Mouse (Mus musculus) testis, adult 2 months (tissue): ENCODE measurements around the gene Uts2. TPM values are rescaled to one million over a fixed set of nuclear protein-coding genes. Genes with fewer than 3 reads are reported as not detected.

ENCODE experiments used
- H3K27ac ChIP-seq: fragments of 200-500 bp; 2 replicates; pipeline ENCODE4 v1.5.1; 2012; ENCODE audit warnings: low read depth, low read length; ENCODE audit not compliant: control insufficient read depth, insufficient read depth
- H3K27me3 ChIP-seq: fragments of 200-500 bp; 2 replicates; pipeline ENCODE4 v1.6.1; 2012; ENCODE audit warnings: mild to moderate bottlenecking, low read length, moderate library complexity; ENCODE audit not compliant: control insufficient read depth, insufficient read depth
- H3K36me3 ChIP-seq: fragments of 200-500 bp; 2 replicates; pipeline ENCODE4 v1.6.1; 2012; ENCODE audit warnings: mild to moderate bottlenecking, low read length; ENCODE audit not compliant: control insufficient read depth, insufficient read depth
- H3K4me1 ChIP-seq: fragments of 200-500 bp; 2 replicates; pipeline ENCODE4 v1.6.1; 2012; ENCODE audit warnings: low read length; ENCODE audit not compliant: control insufficient read depth, insufficient read depth
- H3K4me3 ChIP-seq: fragments of 200-500 bp; 2 replicates; pipeline ENCODE4 v1.5.1; 2012; ENCODE audit warnings: low read depth, mild to moderate bottlenecking, low read length, moderate library complexity, mixed read lengths; ENCODE audit not compliant: control insufficient read depth
- CTCF ChIP-seq: fragments of 200-500 bp; IDR thresholded peaks from 2 replicates; pipeline ENCODE4 v1.5.1; 2012; ENCODE audit warnings: low read depth, mild to moderate bottlenecking, inconsistent platforms, low read length, moderate library complexity; ENCODE audit not compliant: control insufficient read depth, insufficient read depth, insufficient replicate concordance
- POLR2A ChIP-seq: fragments of 200-500 bp; IDR thresholded peaks from 2 replicates; pipeline ENCODE4 v1.6.1; 2012; ENCODE audit warnings: low read depth, mild to moderate bottlenecking, inconsistent platforms, low read length, moderate library complexity; ENCODE audit not compliant: control insufficient read depth
- polyA plus RNA-seq: library from polyadenylated mRNA; depleted of rRNA; stranded (reverse); fragments of >200 nt; gene quantifications from 2 replicates; pipeline ENCODE4 v1.2.3, GENCODE M21; 2012; rRNA removed

Gene Uts2
- polyA plus RNA-seq: not detected in 2 replicates

DNA sequence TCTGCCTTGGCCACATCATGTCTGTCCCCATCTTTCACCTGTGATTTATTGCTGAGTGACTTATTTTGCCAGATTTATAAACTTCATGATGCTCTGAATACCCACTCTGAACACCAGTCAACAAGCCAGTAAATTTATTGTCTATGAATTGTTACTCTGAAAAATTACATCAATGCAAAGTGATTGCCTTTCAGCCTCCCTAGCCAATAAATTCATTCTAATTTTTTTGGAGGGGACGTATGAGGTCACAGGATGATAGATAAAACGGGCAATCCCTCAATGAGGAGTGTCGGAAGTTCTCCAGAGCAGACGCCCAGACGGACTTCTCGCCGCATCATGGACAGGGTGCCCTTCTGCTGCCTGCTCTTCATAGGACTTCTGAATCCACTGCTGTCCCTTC is at the start of gene Uts2:
Uts2 (plus strand) TSS at position 301 of the 400 bp plus-strand sequence.
- TF ChIP-seq POLR2A (no peak), CTCF (no peak)
- H3K4me1 ChIP-seq: no peaks in the 10 kb centered on the region
- H3K36me3 ChIP-seq: no peaks in the 10 kb centered on the region
- no peak within 1 kb of the TSS for H3K4me3 ChIP-seq
- no peak within 1 kb of the TSS for H3K27ac ChIP-seq
- no peaks in the 10 kb centered on the region for H3K27me3 ChIP-seq

DNA sequence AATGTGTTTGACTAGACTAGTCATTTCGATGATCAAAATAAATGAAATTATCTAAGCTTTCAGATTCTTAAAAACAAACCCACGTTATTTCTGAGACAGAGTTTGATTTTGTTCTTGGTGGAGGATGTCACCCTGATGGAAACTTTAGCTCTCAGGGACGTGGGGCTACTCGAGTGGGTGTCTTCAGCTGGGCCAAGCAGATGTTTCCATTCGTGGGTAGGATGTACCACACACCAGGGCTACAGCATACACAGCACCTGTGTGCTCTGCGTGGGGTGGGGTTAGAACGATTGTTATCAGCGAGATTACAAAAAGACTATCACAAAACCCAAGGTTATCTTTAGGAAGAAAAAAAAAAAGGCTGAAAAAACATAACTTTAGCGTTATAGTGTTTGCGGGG is 45.9 kb upstream of the Uts2 start:
- Histone ChIP-seq H3K4me1 (peaks cover 5% of the 10 kb centered on the region), H3K4me3 (no peak overlapping the region), H3K36me3 (no peaks in the 10 kb centered on the region), H3K27ac (no peak overlapping the region), H3K27me3 (no peaks in the 10 kb centered on the region)
- TF ChIP-seq POLR2A (no peak), CTCF (no peak)

DNA sequence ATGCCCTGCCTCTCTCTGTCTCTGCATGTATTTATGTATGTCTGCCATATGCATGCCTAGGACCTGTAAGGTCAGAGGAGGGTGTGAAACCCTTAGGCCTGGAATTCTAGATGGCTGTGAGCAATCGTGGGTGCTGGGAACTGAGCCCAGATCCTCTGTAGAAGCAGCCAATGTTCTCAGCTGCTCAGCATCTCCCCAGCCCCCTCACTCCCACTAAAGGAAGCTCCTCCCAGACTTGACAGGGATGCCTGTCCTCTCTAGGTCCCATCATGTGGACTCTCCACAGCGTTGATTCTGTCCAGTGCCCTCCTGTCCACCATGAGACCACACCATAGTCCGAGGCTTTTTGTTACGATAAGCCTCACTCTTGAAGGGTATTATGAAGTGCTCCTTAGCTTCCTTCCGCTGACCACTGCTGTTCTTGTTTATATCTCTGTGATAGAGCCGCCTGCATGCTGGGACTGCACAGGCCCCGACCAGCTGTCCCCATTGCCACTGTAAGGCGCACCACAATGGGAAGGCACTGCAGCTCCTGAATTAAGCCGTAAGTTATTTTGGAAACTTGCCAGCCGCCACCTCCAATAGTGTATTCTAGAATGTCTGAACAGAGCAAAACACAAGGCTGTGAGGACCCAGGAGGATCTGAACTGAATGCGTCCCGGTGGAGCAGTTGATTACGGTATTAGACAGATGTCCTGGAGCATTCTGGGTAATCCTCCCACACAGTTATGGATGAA is 40.4 kb upstream of the Uts2 start:
- H3K4me3 ChIP-seq: no peak overlapping the region
- H3K27ac ChIP-seq: no peak overlapping the region
- no peak for TF ChIP-seq CTCF
- no peak for TF ChIP-seq POLR2A
- peaks cover 3% of the 10 kb centered on the region; the same call in 1 of the 2 replicates for H3K4me1 ChIP-seq
- H3K27me3 ChIP-seq: no peaks in the 10 kb centered on the region
- no peaks in the 10 kb centered on the region for H3K36me3 ChIP-seq

DNA sequence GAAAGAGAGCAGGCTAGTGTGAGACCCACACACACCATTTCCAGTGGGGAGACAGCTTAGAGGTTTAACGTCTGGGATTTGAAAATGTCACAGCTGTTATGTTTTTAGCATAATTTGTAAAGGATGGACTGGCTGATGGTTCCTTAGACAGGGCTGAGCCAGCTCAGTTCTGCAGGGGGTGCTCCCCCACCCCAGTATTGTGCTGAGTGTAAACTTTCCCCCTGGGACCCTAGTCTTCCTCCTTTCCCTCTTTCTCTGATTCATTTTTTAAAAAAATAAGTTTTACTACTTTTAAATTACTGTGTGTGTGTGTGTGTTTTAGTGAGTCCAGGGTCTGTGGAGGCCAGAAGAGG is 39.8 kb upstream of the Uts2 start:
- TF ChIP-seq CTCF (no peak), POLR2A (no peak)
- Histone ChIP-seq H3K4me1 (no peaks in the 10 kb centered on the region), H3K27ac (no peak overlapping the region), H3K27me3 (no peaks in the 10 kb centered on the region), H3K4me3 (no peak overlapping the region), H3K36me3 (no peaks in the 10 kb centered on the region)

DNA sequence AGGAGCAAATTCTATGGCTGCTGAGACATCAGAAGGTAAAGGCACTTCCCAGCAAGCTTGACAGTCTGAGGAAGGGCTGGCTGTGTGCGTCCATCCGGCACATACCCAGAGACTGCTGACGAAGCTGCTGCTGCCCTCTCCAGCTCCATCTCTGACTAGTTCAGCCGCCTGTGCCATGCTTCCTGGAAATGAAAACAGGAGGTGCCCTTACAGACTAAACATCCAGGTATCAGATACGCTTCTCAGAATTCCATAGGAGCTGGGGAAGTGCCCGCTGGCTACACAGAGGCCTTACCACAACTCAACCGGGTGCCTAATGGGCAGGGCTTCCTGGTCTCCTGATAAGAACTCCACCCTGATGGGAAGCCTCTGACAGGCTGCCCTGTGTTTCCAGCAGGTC is 38.4 kb upstream of the Uts2 start:
- Histone ChIP-seq H3K36me3 (no peaks in the 10 kb centered on the region), H3K27ac (no peak overlapping the region), H3K27me3 (no peaks in the 10 kb centered on the region), H3K4me1 (no peaks in the 10 kb centered on the region), H3K4me3 (no peak overlapping the region)
- TF ChIP-seq POLR2A (no peak), CTCF (no peak)

DNA sequence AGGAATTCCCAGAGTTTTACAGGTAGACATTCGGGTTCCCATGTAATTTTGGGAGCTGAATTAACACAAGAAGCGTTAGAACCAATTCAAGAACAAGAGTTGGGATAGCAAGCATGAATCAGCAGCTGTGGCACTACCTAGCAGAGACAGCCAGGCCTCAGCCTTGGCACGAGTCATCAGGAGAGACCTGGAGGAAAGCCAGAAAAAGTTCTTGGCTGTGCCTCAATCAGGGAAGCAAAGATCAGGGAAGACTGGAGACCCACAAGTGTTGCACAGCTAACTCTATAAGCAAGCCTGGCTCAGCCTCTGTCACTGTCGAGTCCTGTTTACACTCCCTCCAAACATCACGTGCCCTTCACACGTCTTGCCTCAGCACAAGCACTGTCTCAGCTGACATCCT is 34.7 kb upstream of the Uts2 start:
- H3K4me3 ChIP-seq: no peak overlapping the region
- H3K27ac ChIP-seq: no peak overlapping the region
- H3K36me3 ChIP-seq: no peaks in the 10 kb centered on the region
- TF ChIP-seq POLR2A: no peak
- no peak for TF ChIP-seq CTCF
- H3K27me3 ChIP-seq: no peaks in the 10 kb centered on the region
- peaks cover 8% of the 10 kb centered on the region for H3K4me1 ChIP-seq

DNA sequence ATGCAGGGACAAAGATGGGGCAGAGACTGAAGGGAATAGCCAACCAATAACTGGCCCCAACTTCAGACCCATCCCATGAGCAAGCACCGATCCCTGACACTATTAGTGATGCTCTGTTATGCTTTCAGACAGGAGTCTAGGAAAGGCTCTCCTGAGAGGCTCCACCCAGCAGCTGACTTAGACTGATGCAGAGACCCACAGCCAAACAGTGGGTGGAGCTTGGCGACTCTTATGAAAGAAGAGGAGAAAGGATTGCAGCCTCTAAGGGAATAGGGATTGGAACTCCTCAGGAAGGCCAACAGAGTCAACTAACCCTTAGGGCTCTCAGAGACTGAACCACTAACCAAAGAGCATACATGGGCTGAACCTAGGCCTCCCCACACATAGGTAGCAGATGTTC is 33.2 kb upstream of the Uts2 start:
- H3K4me1 ChIP-seq: peaks cover 16% of the 10 kb centered on the region
- H3K27ac ChIP-seq: no peak overlapping the region
- no peak for TF ChIP-seq POLR2A
- no peak for TF ChIP-seq CTCF
- no peak overlapping the region for H3K4me3 ChIP-seq
- H3K27me3 ChIP-seq: no peaks in the 10 kb centered on the region
- H3K36me3 ChIP-seq: no peaks in the 10 kb centered on the region
